Mouse (Mus musculus) liver, postnatal 0 days (tissue): ENCODE measurements around the gene Mob1a.

Source experiments
- CTCF ChIP-seq: sonication (generic); IDR thresholded peaks from 2 replicates; pipeline ENCODE4 v1.5.1; 2016; ENCODE audit warnings: antibody characterized with exemption, low read depth
- EP300 ChIP-seq: IDR thresholded peaks from 2 replicates; pipeline ENCODE4 v1.6.1; 2016; ENCODE audit warnings: antibody characterized with exemption, low read depth, mild to moderate bottlenecking

DNA sequence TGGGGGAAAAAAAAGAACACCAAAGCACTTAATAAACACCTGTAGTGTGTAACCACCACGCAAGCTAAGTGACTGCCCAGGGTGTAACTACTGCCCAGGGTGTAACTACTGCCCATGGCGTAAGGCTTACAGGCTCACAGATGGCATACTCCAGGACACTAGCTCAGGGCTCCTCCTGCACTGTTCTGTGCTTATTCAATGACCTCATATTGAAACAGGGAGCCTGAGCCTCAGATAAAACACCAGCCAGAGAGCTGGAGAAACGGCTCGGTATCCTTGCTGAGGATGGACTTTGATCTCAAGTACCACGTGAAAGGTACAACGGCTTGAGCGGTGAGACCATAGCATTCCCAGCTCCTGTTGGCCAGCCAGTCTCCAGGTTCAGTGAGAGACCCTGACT lies 13.8 kb upstream of the Mob1a start:
- no peak for TF ChIP-seq CTCF
- TF ChIP-seq EP300: no peak
